Mouse (Mus musculus) liver, embryonic 13.5 days (tissue): Measurements from ENCODE around the gene Ppfia4. TPM values are rescaled to one million over a fixed set of nuclear protein-coding genes. Genes with fewer than 3 reads are reported as not detected.

Experiments used
- ATAC-seq: fragments of 200-750 bp; cut with Nextera tagmentation; 2 replicates; pipeline ENCODE4 v1.8.0; 2017; ENCODE audit warnings: low read depth, mild to moderate bottlenecking, moderate number of reproducible peaks, moderate library complexity
- DNase-seq: peaks from one replicate; pipeline ENCODE4 v3.0.0; 2022
- H3K27ac ChIP-seq: fragments of 300-500 bp; sonication (generic); 2 replicates; pipeline ENCODE4 v1.5.1; 2015; ENCODE audit warnings: moderate library complexity, mild to moderate bottlenecking, inconsistent platforms
- H3K27me3 ChIP-seq: fragments of 300-500 bp; sonication (generic); 2 replicates; pipeline ENCODE4 v1.6.1; 2015; ENCODE audit warnings: mild to moderate bottlenecking, inconsistent platforms
- H3K36me3 ChIP-seq: fragments of 300-500 bp; sonication (generic); 2 replicates; pipeline ENCODE4 v1.6.1; 2015; ENCODE audit warnings: mild to moderate bottlenecking, inconsistent platforms
- H3K4me1 ChIP-seq: fragments of 300-500 bp; sonication (generic); replicated peaks from 2 replicates; pipeline ENCODE4 v1.6.1; 2015; ENCODE audit warnings: inconsistent platforms
- H3K4me2 ChIP-seq: fragments of 300-500 bp; sonication (generic); 2 replicates; pipeline ENCODE4 v1.6.1; 2015; ENCODE audit warnings: inconsistent platforms, mild to moderate bottlenecking, moderate library complexity
- H3K4me3 ChIP-seq: fragments of 300-500 bp; sonication (generic); replicated peaks from 2 replicates; pipeline ENCODE4 v1.5.1; 2015; ENCODE audit warnings: mild to moderate bottlenecking, inconsistent platforms
- H3K9ac ChIP-seq: fragments of 300-500 bp; sonication (generic); 2 replicates; pipeline ENCODE4 v1.6.1; 2015; ENCODE audit warnings: mild to moderate bottlenecking, inconsistent platforms
- H3K9me3 ChIP-seq: fragments of 300-500 bp; sonication (generic); replicated peaks from 2 replicates; pipeline ENCODE4 v1.6.1; 2016; ENCODE audit warnings: inconsistent platforms
- WGBS: fragments of 180-500 bp; shearing (Covaris S2); methylation state at CpG from one replicate; pipeline ENCODE4 v1.1.7; 2015; ENCODE audit not compliant: insufficient replicate concordance; 5-methylcytosine and 5-hydroxymethylcytosine counted together
- polyA plus RNA-seq: library from polyadenylated mRNA; unstranded; fragments of >200 nt; fragmentation: Nextera tagmentation; extraction: Ambion mirVana; gene quantifications from 2 replicates; pipeline ENCODE4 v1.2.1, GENCODE M21; 2015

Gene Ppfia4
- polyA plus RNA-seq, 1 experiment from 2014 or later = 1.1 TPM

- WGBS = 83% methylated on average over 2 of the region's 2 CpGs
- Histone ChIP-seq H3K4me3 (no peak overlapping the region), H3K4me1 (peaks cover 16% of the 10 kb centered on the region), H3K27ac (no peak overlapping the region), H3K27me3 (no peaks in the 10 kb centered on the region), H3K9ac (no peak overlapping the region), H3K9me3 (no peaks in the 10 kb centered on the region), H3K4me2 (no peak overlapping the region), H3K36me3 (peaks cover 91% of the 10 kb centered on the region)
- DNase-seq (no peak), ATAC-seq (no peak)
These were observed 20.6 kb upstream of the Ppfia4 start for GRCm38 (mm10) chr1:134353326-134353725.

- peaks cover 15% of the 10 kb centered on the region for H3K27me3 ChIP-seq
- no peaks in the 10 kb centered on the region for H3K9me3 ChIP-seq
- no peak overlapping the region for H3K27ac ChIP-seq
- H3K9ac ChIP-seq = no peak overlapping the region
- H3K4me2 ChIP-seq = no peak overlapping the region
- H3K4me3 ChIP-seq = no peak overlapping the region
- DNase-seq = no peak
- H3K4me1 ChIP-seq = peaks cover 24% of the 10 kb centered on the region
- peaks cover 62% of the 10 kb centered on the region for H3K36me3 ChIP-seq
- no peak for ATAC-seq
- 87% methylated on average over 9 of the region's 9 CpGs for WGBS
These were observed 15.1 kb upstream of the Ppfia4 start for GRCm38 (mm10) chr1:134347791-134348190.

DNA sequence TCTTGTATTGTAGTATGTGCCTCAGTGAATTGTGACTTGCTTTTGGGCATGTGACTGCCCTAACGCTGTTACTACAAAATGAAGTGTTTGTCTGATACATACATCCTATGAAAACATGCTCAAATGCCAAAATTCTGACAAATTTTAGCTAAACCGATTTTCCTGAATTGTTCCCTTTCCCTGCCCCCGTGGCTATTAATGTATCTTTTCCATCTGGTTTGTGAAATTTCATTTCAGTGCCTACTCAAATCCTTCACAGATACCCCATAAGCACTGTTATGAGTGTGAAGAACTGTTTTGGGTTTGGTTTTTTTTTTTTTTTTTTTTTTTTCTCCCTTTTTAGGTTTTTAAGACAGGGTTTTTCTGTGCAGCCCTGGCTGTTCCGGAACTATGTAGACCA, 12.3 kb upstream of the Ppfia4 start:
- DNase-seq (no peak), ATAC-seq (no peak; the same call in 1 of the 2 replicates)
- H3K27me3 ChIP-seq = peaks cover 26% of the 10 kb centered on the region
- H3K4me1 ChIP-seq = peaks cover 20% of the 10 kb centered on the region
- peaks cover 35% of the 10 kb centered on the region for H3K36me3 ChIP-seq
- 69% methylated on average over 4 of the region's 4 CpGs for WGBS
- no peak overlapping the region for H3K27ac ChIP-seq
- peak overlapping the region; percentile 76 for H3K4me2 ChIP-seq
- H3K4me3 ChIP-seq = no peak overlapping the region
- no peak overlapping the region for H3K9ac ChIP-seq
- H3K9me3 ChIP-seq = no peaks in the 10 kb centered on the region

DNA sequence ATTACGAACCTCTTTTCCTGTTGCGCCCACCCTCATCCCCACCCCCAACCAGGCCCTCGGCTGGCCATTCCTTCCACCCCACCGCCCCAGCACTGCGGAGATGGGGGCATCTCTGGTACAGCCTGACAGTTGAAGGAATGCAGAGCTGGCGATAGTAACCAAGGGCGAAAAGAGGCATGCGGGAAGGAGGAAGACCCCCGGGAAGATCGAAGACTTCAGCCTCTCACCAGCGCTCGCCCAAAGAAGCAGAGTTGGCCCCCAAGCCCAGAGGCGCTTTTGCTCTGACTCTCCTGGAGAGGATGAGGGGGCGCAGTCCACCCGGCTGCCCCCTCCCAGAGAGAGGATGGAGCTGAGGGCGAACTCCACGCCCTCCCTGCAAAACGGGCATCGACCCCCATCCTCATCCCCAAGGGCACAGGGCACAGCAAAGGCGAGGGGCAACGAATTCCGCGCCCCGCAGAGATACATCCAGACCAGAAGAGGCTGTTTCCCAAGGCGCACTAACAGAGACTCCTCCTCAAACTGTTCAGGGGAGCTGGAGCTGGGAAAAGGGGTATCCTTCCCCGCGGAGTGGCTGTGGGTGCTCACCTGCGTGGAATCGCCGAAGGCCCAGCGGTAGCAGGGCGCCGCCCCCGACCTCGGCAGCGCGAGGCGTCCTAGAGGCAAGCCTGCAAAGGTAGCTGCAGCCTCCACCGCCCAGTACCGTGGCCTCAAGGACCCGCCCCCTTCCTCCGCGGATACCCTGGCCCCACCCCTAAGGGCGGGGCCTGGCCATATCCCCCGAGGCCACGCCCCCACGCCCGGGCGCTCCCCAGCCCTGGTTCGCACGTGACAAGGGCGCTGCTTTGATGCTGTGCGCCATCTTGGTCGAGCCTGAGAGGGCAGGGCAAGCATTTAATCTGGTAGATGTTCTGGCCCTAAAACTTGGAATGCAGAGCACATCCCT, 11.6 kb upstream of the Ppfia4 start:
- Histone ChIP-seq H3K4me1 (peaks cover 20% of the 10 kb centered on the region), H3K9ac (peak overlapping the region; percentile 53), H3K27me3 (peaks cover 26% of the 10 kb centered on the region), H3K9me3 (no peaks in the 10 kb centered on the region), H3K36me3 (peaks cover 27% of the 10 kb centered on the region), H3K4me3 (peak overlapping the region; percentile 48), H3K27ac (no peak overlapping the region), H3K4me2 (peak overlapping the region; percentile 76)
- 3% methylated on average over 51 of the region's 54 CpGs for WGBS
- ATAC-seq (peak; percentile 92), DNase-seq (peak; percentile 87)

DNA sequence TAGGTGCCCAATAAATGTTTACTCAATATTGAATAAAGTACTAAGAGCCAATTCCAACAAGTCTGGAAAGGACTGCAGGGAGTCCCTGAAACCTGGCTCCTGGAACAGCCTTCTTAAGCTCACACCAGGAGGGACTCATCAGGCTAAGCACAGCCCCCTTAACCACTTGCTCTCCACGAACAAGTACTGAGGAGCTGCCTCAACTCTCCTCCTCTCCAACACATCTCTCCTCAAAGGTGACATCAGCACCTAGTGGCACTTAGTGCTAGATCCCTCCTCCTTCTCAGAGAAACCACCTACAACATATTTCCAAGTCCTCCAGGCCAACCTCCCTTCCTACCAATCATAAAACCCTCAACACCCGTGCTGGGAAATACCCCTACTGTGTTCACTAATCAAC, 10.8 kb upstream of the Ppfia4 start:
- Histone ChIP-seq H3K27ac (no peak overlapping the region), H3K27me3 (peaks cover 26% of the 10 kb centered on the region), H3K9ac (no peak overlapping the region), H3K9me3 (no peaks in the 10 kb centered on the region), H3K36me3 (peaks cover 24% of the 10 kb centered on the region), H3K4me3 (no peak overlapping the region), H3K4me1 (peaks cover 20% of the 10 kb centered on the region), H3K4me2 (peak overlapping the region; percentile 76; the same call in 1 of the 2 replicates)
- no peak for DNase-seq
- WGBS = 36% methylated on average over 2 of the region's 2 CpGs
- no peak for ATAC-seq

DNA sequence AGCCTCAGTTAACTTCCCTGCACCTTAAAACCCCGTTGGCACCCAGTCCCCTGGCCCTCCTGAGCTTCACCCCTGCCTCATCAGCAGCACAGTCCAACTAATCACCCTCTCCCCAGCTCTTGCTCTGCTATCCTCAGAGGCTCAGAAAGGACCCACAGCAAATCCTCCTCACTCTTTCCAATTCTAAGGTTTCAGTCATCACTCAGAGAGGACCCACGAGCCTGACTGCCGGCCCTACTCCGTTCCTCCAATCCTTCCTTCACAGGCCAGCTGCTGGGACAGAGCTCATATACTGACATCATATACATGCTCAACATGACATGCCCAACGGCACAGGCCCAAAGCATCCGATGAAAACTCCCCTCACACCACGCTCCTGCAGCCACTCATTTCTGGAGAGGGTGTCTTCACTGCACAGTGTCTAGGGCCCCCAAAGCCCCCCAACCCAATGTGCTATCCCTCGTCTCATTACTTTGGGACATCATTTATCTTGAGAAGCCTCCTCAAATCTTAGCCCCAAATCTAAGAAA, 10.1 kb upstream of the Ppfia4 start:
- no peak for DNase-seq
- H3K9ac ChIP-seq = no peak overlapping the region
- peaks cover 26% of the 10 kb centered on the region for H3K27me3 ChIP-seq
- peaks cover 20% of the 10 kb centered on the region for H3K4me1 ChIP-seq
- ATAC-seq = no peak
- WGBS = 76% methylated on average over 8 of the region's 8 CpGs
- no peaks in the 10 kb centered on the region for H3K9me3 ChIP-seq
- peaks cover 21% of the 10 kb centered on the region for H3K36me3 ChIP-seq
- no peak overlapping the region for H3K27ac ChIP-seq
- no peak overlapping the region for H3K4me3 ChIP-seq
- H3K4me2 ChIP-seq = no peak overlapping the region

DNA sequence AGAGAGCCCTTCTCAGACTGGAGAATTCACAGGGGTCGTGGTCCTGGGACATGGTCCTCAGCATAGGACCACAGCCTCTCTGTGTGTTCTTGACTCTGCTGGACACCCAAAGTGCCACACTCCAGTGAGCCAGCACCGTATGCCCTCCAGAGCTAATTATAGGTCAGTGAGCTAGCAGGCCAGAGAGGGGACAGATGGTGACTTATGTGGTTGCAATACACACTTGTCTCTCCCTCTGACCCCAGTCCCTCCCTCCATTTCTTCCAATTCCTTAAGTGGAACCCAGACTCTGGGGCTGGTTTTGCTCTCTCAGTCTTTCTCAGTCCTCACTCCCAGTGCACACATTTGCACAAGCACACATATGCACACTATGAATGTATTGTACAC, 9.5 kb upstream of the Ppfia4 start:
- ATAC-seq = no peak
- peaks cover 20% of the 10 kb centered on the region for H3K4me1 ChIP-seq
- 57% methylated on average over 2 of the region's 2 CpGs for whole genome bisulfite sequencing
- no peak overlapping the region for H3K4me2 ChIP-seq
- H3K4me3 ChIP-seq = no peak overlapping the region
- H3K9ac ChIP-seq = no peak overlapping the region
- no peak overlapping the region for H3K27ac ChIP-seq
- no peaks in the 10 kb centered on the region for H3K9me3 ChIP-seq
- peaks cover 26% of the 10 kb centered on the region for H3K27me3 ChIP-seq
- H3K36me3 ChIP-seq = peaks cover 16% of the 10 kb centered on the region
- DNase-seq = no peak

DNA sequence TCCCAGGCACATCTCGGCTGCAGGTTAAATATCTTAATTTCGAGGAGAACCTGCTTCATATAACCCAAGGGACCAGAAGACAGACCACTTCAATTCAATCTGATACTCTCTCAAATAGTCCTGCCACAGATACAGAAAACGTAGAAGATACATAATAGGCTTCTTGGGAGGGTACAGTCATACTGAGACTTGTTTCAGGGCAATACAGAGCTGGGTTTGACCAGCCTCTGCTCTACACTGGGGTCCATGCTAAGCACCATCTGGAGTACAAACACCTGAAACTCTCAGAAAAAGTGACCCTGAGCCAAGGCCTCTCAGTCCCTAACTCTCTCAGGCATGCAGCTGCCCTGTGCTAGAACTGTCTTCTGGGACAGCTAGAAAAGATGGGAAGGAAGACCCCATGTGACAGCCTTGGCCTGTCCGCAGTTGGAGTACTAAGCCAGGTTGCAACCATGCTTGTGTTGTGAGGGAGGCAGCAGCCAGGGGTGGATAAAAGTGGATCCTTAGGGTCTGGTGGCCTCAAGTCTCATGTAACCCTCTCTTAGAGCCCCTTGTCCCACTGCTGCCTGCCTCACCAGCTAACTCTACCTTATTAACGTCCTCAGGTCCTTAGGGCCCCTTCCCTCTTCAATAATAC, 9.0 kb upstream of the Ppfia4 start:
- DNase-seq (no peak), ATAC-seq (no peak)
- Histone ChIP-seq H3K36me3 (peaks cover 12% of the 10 kb centered on the region), H3K4me1 (peaks cover 20% of the 10 kb centered on the region), H3K9me3 (no peaks in the 10 kb centered on the region), H3K4me2 (no peak overlapping the region), H3K27ac (no peak overlapping the region), H3K4me3 (no peak overlapping the region), H3K27me3 (peaks cover 26% of the 10 kb centered on the region), H3K9ac (no peak overlapping the region)
- 61% methylated on average over 5 of the region's 5 CpGs for WGBS

DNA sequence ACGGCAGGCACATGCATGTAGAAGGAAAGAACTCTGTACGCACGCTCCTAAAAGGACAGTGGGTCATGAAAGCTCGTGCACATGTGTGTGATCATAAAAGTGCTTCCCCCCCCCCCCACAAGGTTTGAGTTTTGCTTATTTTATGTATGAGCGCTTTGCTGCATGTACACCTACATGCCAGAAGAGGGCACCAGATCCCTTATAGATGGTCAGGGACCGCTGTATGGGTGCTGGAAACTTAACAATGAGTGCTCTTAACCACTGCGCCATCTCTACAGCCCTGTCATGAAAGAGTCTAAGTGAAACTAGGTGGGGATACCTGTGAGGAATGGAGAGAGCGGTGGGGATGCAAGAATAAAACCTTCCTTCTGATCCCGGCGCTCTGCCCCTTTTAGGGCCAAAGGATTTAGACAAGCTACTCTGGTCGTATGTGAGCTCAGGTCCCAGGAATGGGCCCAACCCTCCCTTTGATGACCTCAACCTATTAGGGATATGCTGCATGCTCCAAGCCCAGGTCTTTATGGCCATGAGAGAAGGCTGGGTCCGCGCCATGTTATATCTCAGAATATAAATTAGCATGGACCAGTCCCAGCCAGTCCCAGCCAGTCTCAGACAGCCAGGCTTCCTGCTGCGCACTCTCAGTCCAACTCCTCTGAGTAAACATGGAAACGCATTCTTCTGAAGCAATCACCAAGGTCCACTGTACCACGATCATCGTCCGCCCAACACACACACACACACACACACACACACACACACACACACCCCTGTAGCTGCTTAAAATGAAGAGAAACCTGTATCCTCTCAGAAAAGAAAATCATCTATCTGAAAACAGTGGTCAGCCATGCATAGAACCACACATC, 7.3 kb upstream of the Ppfia4 start:
- no peak overlapping the region for H3K27ac ChIP-seq
- H3K27me3 ChIP-seq = peaks cover 26% of the 10 kb centered on the region
- ATAC-seq = no peak
- H3K36me3 ChIP-seq = no peaks in the 10 kb centered on the region
- H3K4me1 ChIP-seq = peaks cover 27% of the 10 kb centered on the region
- no peak overlapping the region for H3K9ac ChIP-seq
- H3K4me3 ChIP-seq = no peak overlapping the region
- no peaks in the 10 kb centered on the region for H3K9me3 ChIP-seq
- no peak for DNase-seq
- 83% methylated on average over 18 of the region's 18 CpGs for WGBS
- no peak overlapping the region for H3K4me2 ChIP-seq

- 82% methylated on average over 7 of the region's 7 CpGs for WGBS
These were observed 6.4 kb upstream of the Ppfia4 start for GRCm38 (mm10) chr1:134339162-134339561.

More at GRCm38 (mm10) chr1:134339162-134339561, 6.4 kb upstream of the Ppfia4 start:
- H3K27ac ChIP-seq = no peak overlapping the region
- peaks cover 22% of the 10 kb centered on the region for H3K27me3 ChIP-seq
- H3K4me2 ChIP-seq = no peak overlapping the region
- no peaks in the 10 kb centered on the region for H3K36me3 ChIP-seq
- no peak for DNase-seq
- no peak for ATAC-seq
- no peaks in the 10 kb centered on the region for H3K9me3 ChIP-seq
- no peak overlapping the region for H3K4me3 ChIP-seq
- peaks cover 27% of the 10 kb centered on the region for H3K4me1 ChIP-seq
- H3K9ac ChIP-seq = no peak overlapping the region
